Mouse (Mus musculus): ENCODE results near the gene Gm6217. TPM values are rescaled to one million over a fixed set of nuclear protein-coding genes. Genes with fewer than 3 reads are reported as not detected.

Gm6217 gene
- total RNA-seq, 2 experiments from 2014 or later = not detected

Other genes starting within 250 kb of the Gm6217 start
- gene Mff, start 206.5 kb downstream of the Gm6217 start, total RNA-seq (2021) = 100 to 1,000 TPM; 110 to 116 TPM
- gene Tm4sf20, start 162.9 kb downstream of the Gm6217 start, total RNA-seq (2021) = not detected
- not detected for gene Gm47791, start 160.2 kb downstream of the Gm6217 start, total RNA-seq (2021)
- gene Agfg1, start 91.9 kb downstream of the Gm6217 start, total RNA-seq (2021) = 10 to 100 TPM; 47.9 to 54.4 TPM
- gene A030005L19Rik, start 18.1 kb downstream of the Gm6217 start, total RNA-seq (2021) = not detected
- not detected for gene A030014E15Rik, start 6.5 kb downstream of the Gm6217 start, total RNA-seq (2021)
- not detected for gene A030003K21Rik, start 12.0 kb upstream of the Gm6217 start, total RNA-seq (2021)
- gene Gm7544, start 24.6 kb upstream of the Gm6217 start, total RNA-seq (2021) = not detected
- not detected for gene Gm47955, start 28.9 kb upstream of the Gm6217 start, total RNA-seq (2021)
- gene Gm47959, start 69.1 kb upstream of the Gm6217 start, total RNA-seq (2021) = not detected
- under 1 TPM; 0.16 to 0.30 TPM for gene Slc19a3, start 107.0 kb upstream of the Gm6217 start, total RNA-seq (2021)
- not detected for gene Krtap28-10, start 111.1 kb upstream of the Gm6217 start, total RNA-seq (2021)
- not detected for gene Gm47969, start 113.5 kb upstream of the Gm6217 start, total RNA-seq (2021)
- gene A030005K14Rik, start 128.0 kb upstream of the Gm6217 start, total RNA-seq (2021) = not detected
- not detected for gene Krtap28-13, start 129.5 kb upstream of the Gm6217 start, total RNA-seq (2021)
- gene Ccl20, start 185.4 kb upstream of the Gm6217 start, total RNA-seq (2021) = not detected
- gene Daw1, start 228.4 kb upstream of the Gm6217 start, total RNA-seq (2021) = not detected

Measured in adrenal gland, adult 18-20 months (tissue).